Mouse (Mus musculus) lung, embryonic 14.5 days (tissue): ENCODE results near the gene Epn2. TPM values are rescaled to one million over a fixed set of nuclear protein-coding genes. Genes with fewer than 3 reads are reported as not detected.
A peak's percentile ranks its signal among the peaks of the same experiment; 100 is the strongest.

Experiments used
- ATAC-seq: fragments of 200-750 bp; cut with Nextera tagmentation; 2 replicates; pipeline ENCODE4 v1.8.0; 2017; ENCODE audit warnings: mild to moderate bottlenecking, moderate TSS enrichment, moderate library complexity; ENCODE audit not compliant: insufficient read depth
- DNase-seq: peaks from one replicate; pipeline ENCODE4 v3.0.0-alpha.2; 2015
- H3K27ac ChIP-seq: fragments of 300-500 bp; sonication (generic); 2 replicates; pipeline ENCODE4 v1.5.1; 2014; ENCODE audit warnings: low read depth, mild to moderate bottlenecking, moderate library complexity
- H3K27me3 ChIP-seq: fragments of 300-500 bp; sonication (generic); 2 replicates; pipeline ENCODE4 v1.6.1; 2014; ENCODE audit warnings: low read length, control low read depth; ENCODE audit not compliant: insufficient read depth
- H3K36me3 ChIP-seq: fragments of 300-500 bp; sonication (generic); 2 replicates; pipeline ENCODE4 v1.6.1; 2014; ENCODE audit warnings: control low read depth; ENCODE audit not compliant: insufficient read depth
- H3K4me1 ChIP-seq: fragments of 300-500 bp; sonication (generic); 2 replicates; pipeline ENCODE4 v1.6.1; 2014; ENCODE audit warnings: antibody characterized with exemption, control low read depth; ENCODE audit not compliant: insufficient read depth
- H3K4me2 ChIP-seq: fragments of 300-500 bp; sonication (generic); 2 replicates; pipeline ENCODE4 v1.6.1; 2014; ENCODE audit warnings: mild to moderate bottlenecking
- H3K4me3 ChIP-seq: fragments of 300-500 bp; sonication (generic); 2 replicates; pipeline ENCODE4 v1.5.1; 2014; ENCODE audit warnings: low read depth, low read length
- H3K9ac ChIP-seq: fragments of 300-500 bp; sonication (generic); 2 replicates; pipeline ENCODE4 v1.6.1; 2014
- H3K9me3 ChIP-seq: fragments of 300-500 bp; sonication (generic); 2 replicates; pipeline ENCODE4 v1.6.1; 2016; ENCODE audit warnings: low read depth, low read length, control low read depth
- CTCF ChIP-seq: IDR thresholded peaks from 2 replicates; pipeline ENCODE4 v1.5.1; 2016; ENCODE audit warnings: antibody characterized with exemption, low read depth
- WGBS: fragments of 180-500 bp; shearing (Covaris S2); extraction: QIAGEN DNeasy Blood & Tissue Kit; methylation state at CpG from one replicate; pipeline ENCODE4 v1.1.7; 2014; 5-methylcytosine and 5-hydroxymethylcytosine counted together
- polyA plus RNA-seq: library from polyadenylated mRNA; unstranded; fragments of >200 nt; fragmentation: Nextera tagmentation; extraction: Ambion mirVana; gene quantifications from 2 replicates; pipeline ENCODE4 v1.2.1, GENCODE M21; 2014

Gene Epn2
- polyA plus RNA-seq, 1 experiment from 2014 or later: 30.0 TPM

GRCm38 (mm10) chr11:61564566-61564965 lies 14.9 kb downstream of the Epn2 start:
- Histone ChIP-seq H3K4me3 (no peak overlapping the region), H3K27ac (no peak overlapping the region), H3K9me3 (no peaks in the 10 kb centered on the region), H3K4me2 (no peak overlapping the region), H3K9ac (no peak overlapping the region), H3K4me1 (no peaks in the 10 kb centered on the region), H3K27me3 (no peaks in the 10 kb centered on the region), H3K36me3 (no peaks in the 10 kb centered on the region)
- TF ChIP-seq CTCF: no peak
- DNase-seq (peak; percentile 9), ATAC-seq (no peak)
- WGBS: 90% methylated on average over 2 of the region's 2 CpGs

GRCm38 (mm10) chr11:61563939-61564338 lies 15.5 kb downstream of the Epn2 start:
- no peak for TF ChIP-seq CTCF

GRCm38 (mm10) chr11:61562421-61562820 lies 17.1 kb downstream of the Epn2 start:
- Histone ChIP-seq H3K27ac (no peak overlapping the region), H3K4me2 (no peak overlapping the region), H3K4me3 (no peak overlapping the region), H3K9me3 (no peaks in the 10 kb centered on the region), H3K36me3 (no peaks in the 10 kb centered on the region), H3K9ac (no peak overlapping the region), H3K4me1 (no peaks in the 10 kb centered on the region), H3K27me3 (no peaks in the 10 kb centered on the region)
- ATAC-seq (no peak), DNase-seq (peak; percentile 10)
- WGBS: 65% methylated on average over 5 of the region's 5 CpGs
- no peak for TF ChIP-seq CTCF

More at GRCm38 (mm10) chr11:61563939-61564338, 15.5 kb downstream of the Epn2 start:
- H3K9ac ChIP-seq: no peak overlapping the region
- ATAC-seq (no peak), DNase-seq (no peak)
- H3K27ac ChIP-seq: no peak overlapping the region
- no peaks in the 10 kb centered on the region for H3K9me3 ChIP-seq
- no peaks in the 10 kb centered on the region for H3K27me3 ChIP-seq
- H3K36me3 ChIP-seq: no peaks in the 10 kb centered on the region
- H3K4me3 ChIP-seq: no peak overlapping the region
- no peaks in the 10 kb centered on the region for H3K4me1 ChIP-seq
- WGBS: 70% methylated on average over 4 of the region's 4 CpGs
- no peak overlapping the region for H3K4me2 ChIP-seq

GRCm38 (mm10) chr11:61559572-61559971 lies 19.9 kb downstream of the Epn2 start:
- Histone ChIP-seq H3K4me1 (no peaks in the 10 kb centered on the region), H3K27ac (no peak overlapping the region), H3K4me2 (no peak overlapping the region), H3K27me3 (no peaks in the 10 kb centered on the region), H3K9me3 (no peaks in the 10 kb centered on the region), H3K9ac (no peak overlapping the region), H3K36me3 (no peaks in the 10 kb centered on the region), H3K4me3 (no peak overlapping the region)
- ATAC-seq (no peak), DNase-seq (no peak)
- 55% methylated on average over 5 of the region's 5 CpGs for WGBS
- no peak for TF ChIP-seq CTCF

- Histone ChIP-seq H3K27ac (no peak overlapping the region), H3K4me3 (no peak overlapping the region), H3K4me1 (no peaks in the 10 kb centered on the region), H3K9me3 (no peaks in the 10 kb centered on the region), H3K4me2 (no peak overlapping the region), H3K9ac (no peak overlapping the region), H3K27me3 (no peaks in the 10 kb centered on the region), H3K36me3 (no peaks in the 10 kb centered on the region)
- ATAC-seq (no peak), DNase-seq (no peak)
- TF ChIP-seq CTCF: no peak
- WGBS: 72% methylated on average over 3 of the region's 3 CpGs
Observed at GRCm38 (mm10) chr11:61553015-61553754, 26.3 kb downstream of the Epn2 start.

GRCm38 (mm10) chr11:61550631-61551030 lies 28.9 kb downstream of the Epn2 start:
- DNase-seq: no peak
- ATAC-seq: no peak
- H3K36me3 ChIP-seq: peaks cover 9% of the 10 kb centered on the region
- no peak overlapping the region for H3K27ac ChIP-seq
- H3K4me1 ChIP-seq: no peaks in the 10 kb centered on the region
- no peak overlapping the region for H3K9ac ChIP-seq
- no peak overlapping the region for H3K4me2 ChIP-seq
- no peaks in the 10 kb centered on the region for H3K27me3 ChIP-seq
- H3K4me3 ChIP-seq: no peak overlapping the region
- no peaks in the 10 kb centered on the region for H3K9me3 ChIP-seq
- TF ChIP-seq CTCF: no peak

- ATAC-seq (no peak), DNase-seq (no peak)
- Histone ChIP-seq H3K4me3 (no peak overlapping the region), H3K9me3 (no peaks in the 10 kb centered on the region), H3K36me3 (peaks cover 23% of the 10 kb centered on the region), H3K4me1 (no peaks in the 10 kb centered on the region), H3K4me2 (no peak overlapping the region), H3K27ac (no peak overlapping the region), H3K9ac (no peak overlapping the region), H3K27me3 (no peaks in the 10 kb centered on the region)
- TF ChIP-seq CTCF: no peak
- 84% methylated on average over 4 of the region's 4 CpGs for WGBS
Observed at GRCm38 (mm10) chr11:61547710-61548109, 31.8 kb downstream of the Epn2 start.
